Mouse (Mus musculus) layer of hippocampus, postnatal 25 days (tissue): Measurements from ENCODE around the gene Uba6. TPM values are rescaled to one million over a fixed set of nuclear protein-coding genes. Genes with fewer than 3 reads are reported as not detected.

Experiments used
- DNase-seq, 2 experiments: peaks; one replicate each; pipeline ENCODE4 v3.0.0; 2022; ENCODE audit warnings: mixed read lengths in 2 of 2, low spot score in 1 of 2; ENCODE audit errors: extremely low spot score in 1 of 2
- total RNA-seq, 2 experiments: library from RNA; stranded (reverse); gene quantifications; 2 replicates each; pipeline ENCODE4 v1.2.3; 2021

Gene Uba6
- 10 to 100 TPM; 18.0 to 20.8 TPM for total RNA-seq

GRCm38 (mm10) chr5:86172449-86173161, at the start of gene Uba6:
Uba6 (minus strand) TSS chr5:86172803.
- peak; percentile 94 to 96 for DNase-seq

GRCm38 (mm10) chr5:86197801-86198200, 25.2 kb upstream of the Uba6 start, which contains the start of gene Gnrhr:
Gnrhr (minus strand) TSS chr5:86197901.
- no peak for DNase-seq

GRCm38 (mm10) chr5:86191356-86191755, 18.8 kb upstream of the Uba6 start:
- no peak for DNase-seq

- DNase-seq = no peak
These were observed 18.2 kb upstream of the Uba6 start for GRCm38 (mm10) chr5:86190770-86191169.

- no peak for DNase-seq
These were observed 17.7 kb upstream of the Uba6 start for GRCm38 (mm10) chr5:86190290-86190689.

- no peak for DNase-seq
These were observed 14.8 kb upstream of the Uba6 start for GRCm38 (mm10) chr5:86187441-86187840.

- DNase-seq = no peak
These were observed 1.2 kb upstream of the Uba6 start for GRCm38 (mm10) chr5:86173778-86174177.

GRCm38 (mm10) chr5:86172088-86172448, 535 bp downstream of the Uba6 start:
- DNase-seq = peak in 1 of 2 experiments; percentile 23

- DNase-seq = no peak
These were observed 42.8 kb downstream of the Uba6 start for GRCm38 (mm10) chr5:86129828-86130227.

- DNase-seq = no peak
These were observed 43.9 kb downstream of the Uba6 start for GRCm38 (mm10) chr5:86128749-86129148.

GRCm38 (mm10) chr5:86118457-86119094, 54.0 kb downstream of the Uba6 start:
- no peak for DNase-seq

- DNase-seq = no peak
These were observed 58.6 kb downstream of the Uba6 start for GRCm38 (mm10) chr5:86113997-86114396.

GRCm38 (mm10) chr5:86113037-86113436, 59.6 kb downstream of the Uba6 start:
- no peak for DNase-seq

GRCm38 (mm10) chr5:86111074-86111473, 61.5 kb downstream of the Uba6 start:
- no peak for DNase-seq

- DNase-seq = no peak
These were observed 66.0 kb downstream of the Uba6 start for GRCm38 (mm10) chr5:86106610-86107009.

GRCm38 (mm10) chr5:86102176-86102575, 70.4 kb downstream of the Uba6 start:
- no peak for DNase-seq

GRCm38 (mm10) chr5:86100621-86101020, 72.0 kb downstream of the Uba6 start:
- DNase-seq = no peak

GRCm38 (mm10) chr5:86098988-86099387, 73.6 kb downstream of the Uba6 start:
- DNase-seq = no peak

- no peak for DNase-seq
These were observed 77.8 kb downstream of the Uba6 start for GRCm38 (mm10) chr5:86094754-86095153.

- DNase-seq = no peak
These were observed 85.9 kb downstream of the Uba6 start for GRCm38 (mm10) chr5:86086751-86087150.

GRCm38 (mm10) chr5:86084979-86085378, 87.6 kb downstream of the Uba6 start:
- DNase-seq = no peak

- DNase-seq = no peak
These were observed 88.6 kb downstream of the Uba6 start for GRCm38 (mm10) chr5:86083987-86084386.
